Mouse (Mus musculus) intestine, postnatal 0 days (tissue): ENCODE measurements around the gene Ube2z. TPM values are rescaled to one million over a fixed set of nuclear protein-coding genes. Genes with fewer than 3 reads are reported as not detected.
"Not testable (repeated sequence)": the region's sequence is repeated elsewhere in the genome, so short reads cannot be mapped to it uniquely, and the experiment has no call there.

Experiments
- ATAC-seq: fragments of 200-750 bp; cut with Nextera tagmentation; 2 replicates; pipeline ENCODE4 v1.8.0; 2017; ENCODE audit warnings: mild to moderate bottlenecking, moderate TSS enrichment, moderate library complexity
- H3K27ac ChIP-seq: fragments of 300-500 bp; sonication (generic); 2 replicates; pipeline ENCODE4 v1.5.1; 2014; ENCODE audit warnings: mild to moderate bottlenecking, low read depth, low read length, moderate library complexity
- H3K27me3 ChIP-seq: fragments of 300-500 bp; sonication (generic); replicated peaks from 2 replicates; pipeline ENCODE4 v1.6.1; 2014; ENCODE audit warnings: low read length, mixed read lengths; ENCODE audit not compliant: control insufficient read depth, insufficient read depth
- H3K36me3 ChIP-seq: fragments of 300-500 bp; sonication (generic); 2 replicates; pipeline ENCODE4 v1.6.1; 2014; ENCODE audit warnings: mild to moderate bottlenecking, moderate library complexity; ENCODE audit not compliant: control insufficient read depth, insufficient read depth
- H3K4me1 ChIP-seq: fragments of 300-500 bp; sonication (generic); replicated peaks from 2 replicates; pipeline ENCODE4 v1.6.1; 2014; ENCODE audit warnings: antibody characterized with exemption, low read length, mixed read lengths; ENCODE audit not compliant: control insufficient read depth, insufficient read depth
- H3K4me2 ChIP-seq: fragments of 300-500 bp; sonication (generic); replicated peaks from 2 replicates; pipeline ENCODE4 v1.6.1; 2014; ENCODE audit warnings: low read depth, mild to moderate bottlenecking, moderate library complexity
- H3K4me3 ChIP-seq: fragments of 300-500 bp; sonication (generic); 2 replicates; pipeline ENCODE4 v1.5.1; 2014; ENCODE audit warnings: low read depth, low read length
- H3K9ac ChIP-seq: fragments of 300-500 bp; sonication (generic); 2 replicates; pipeline ENCODE4 v1.6.1; 2014; ENCODE audit warnings: mild to moderate bottlenecking, low read depth, low read length
- H3K9me3 ChIP-seq: fragments of 300-500 bp; sonication (generic); 2 replicates; pipeline ENCODE4 v1.6.1; 2016; ENCODE audit warnings: mixed run types; ENCODE audit not compliant: control insufficient read depth
- CTCF ChIP-seq: sonication (generic); IDR thresholded peaks from 2 replicates; pipeline ENCODE4 v1.5.1; 2016; ENCODE audit warnings: low read depth, mild to moderate bottlenecking, control low read depth, antibody characterized with exemption, moderate library complexity
- WGBS: fragments of 180-500 bp; shearing (Covaris S2); extraction: QIAGEN DNeasy Blood & Tissue Kit; methylation state at CpG from one replicate; pipeline ENCODE4 v1.1.7; 2014; 5-methylcytosine and 5-hydroxymethylcytosine counted together
- polyA plus RNA-seq: library from polyadenylated mRNA; unstranded; fragments of >200 nt; fragmentation: Nextera tagmentation; extraction: Ambion mirVana; gene quantifications from 2 replicates; pipeline ENCODE4 v1.2.1, GENCODE M21; 2015

The Ube2z gene
- polyA plus RNA-seq, result 24.8 and 25.0 TPM in 2 replicates

DNA sequence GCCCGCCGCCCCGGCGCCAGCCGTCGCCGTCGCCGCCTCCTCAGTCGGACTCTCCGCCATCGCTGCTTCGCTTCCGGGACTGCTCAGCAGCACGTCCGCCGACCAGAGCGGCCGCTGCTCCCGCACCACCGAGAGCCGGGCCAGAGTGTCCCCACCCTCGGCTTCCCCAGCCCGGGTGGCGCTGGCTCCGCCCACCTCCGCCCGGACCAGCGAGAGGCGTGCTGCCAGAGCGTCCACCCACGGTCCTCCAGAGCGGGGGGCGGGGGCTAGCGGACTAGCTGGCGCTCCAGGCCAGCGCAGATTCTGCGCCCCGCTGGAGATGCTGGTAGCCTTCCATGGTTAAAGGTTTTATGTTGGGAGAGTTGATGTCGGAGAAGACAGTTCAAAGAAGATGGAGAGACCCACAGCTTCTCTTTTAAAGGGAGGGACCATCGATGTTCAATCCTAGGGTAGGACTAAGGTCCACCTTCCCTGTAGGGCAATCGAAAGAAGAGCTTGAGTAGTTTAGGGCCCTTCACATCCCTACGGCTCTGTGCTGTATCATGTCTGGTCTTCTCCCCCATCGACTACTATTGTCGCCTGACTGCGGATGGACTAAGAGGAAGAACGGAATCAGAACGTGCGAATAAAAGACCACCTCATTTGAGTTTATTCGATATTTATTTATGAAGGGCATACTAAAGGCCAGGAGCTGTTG, at the start of gene Ube2z:
TSS of gene Ube2z (minus strand) at position 174 of the 697 bp plus-strand sequence.
- peak; percentile 42 for TF ChIP-seq CTCF
- peak within 1 kb of the TSS; percentile 70 for H3K4me2 ChIP-seq
- H3K27ac ChIP-seq, result peak within 1 kb of the TSS; percentile 90
- no peaks in the 10 kb centered on the region for H3K27me3 ChIP-seq
- H3K9ac ChIP-seq, result peak within 1 kb of the TSS; percentile 91
- H3K9me3 ChIP-seq, result no peaks in the 10 kb centered on the region
- WGBS, result 3% methylated on average over 49 of the region's 50 CpGs
- H3K4me1 ChIP-seq, result no peaks in the 10 kb centered on the region
- peaks cover 14% of the 10 kb centered on the region for H3K36me3 ChIP-seq
- ATAC-seq, result peak; percentile 98
- H3K4me3 ChIP-seq, result peak within 1 kb of the TSS; percentile 93

GRCm38 (mm10) chr11:96114077-96114476, 48.9 kb upstream of the Ube2z start:
- Histone ChIP-seq H3K9me3 (no peaks in the 10 kb centered on the region), H3K4me1 (no peaks in the 10 kb centered on the region), H3K9ac (no peak overlapping the region), H3K4me2 (no peak overlapping the region), H3K4me3 (no peak overlapping the region), H3K27ac (no peak overlapping the region), H3K36me3 (no peaks in the 10 kb centered on the region), H3K27me3 (no peaks in the 10 kb centered on the region)
- ATAC-seq, result no peak
- 55% methylated on average over 2 of the region's 2 CpGs for WGBS
- TF ChIP-seq CTCF, result no peak

DNA sequence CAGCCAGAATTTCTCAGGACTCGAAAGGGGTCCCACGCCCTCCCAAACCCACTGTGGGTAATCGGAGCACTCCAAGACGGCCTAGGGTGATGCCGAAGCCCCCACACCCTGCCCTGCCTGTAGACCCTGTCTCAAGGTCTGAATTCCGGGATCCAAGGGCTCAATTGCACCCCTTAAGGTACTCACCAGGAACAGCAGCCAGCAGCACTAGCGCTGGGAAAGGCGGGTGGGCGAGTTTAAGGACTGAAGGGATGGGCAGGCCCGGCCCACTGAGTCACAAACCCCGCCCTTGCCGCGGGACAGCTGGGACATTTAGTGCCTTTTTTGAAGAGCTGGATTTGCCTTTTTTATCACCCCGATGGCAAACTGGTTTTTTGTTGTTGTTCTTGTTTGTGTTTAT, 46.6 kb upstream of the Ube2z start, which contains the start of gene Calcoco2:
TSS of gene Calcoco2 (minus strand) at position 214 of the 400 bp plus-strand sequence.
- no peak for ATAC-seq
- Histone ChIP-seq H3K27me3 (no peaks in the 10 kb centered on the region), H3K36me3 (no peaks in the 10 kb centered on the region), H3K27ac (no peak within 1 kb of the TSS), H3K9ac (no peak within 1 kb of the TSS), H3K9me3 (no peaks in the 10 kb centered on the region), H3K4me1 (no peaks in the 10 kb centered on the region), H3K4me2 (no peak within 1 kb of the TSS), H3K4me3 (no peak within 1 kb of the TSS)
- 48% methylated on average over 14 of the region's 14 CpGs for WGBS
- no peak for TF ChIP-seq CTCF

DNA sequence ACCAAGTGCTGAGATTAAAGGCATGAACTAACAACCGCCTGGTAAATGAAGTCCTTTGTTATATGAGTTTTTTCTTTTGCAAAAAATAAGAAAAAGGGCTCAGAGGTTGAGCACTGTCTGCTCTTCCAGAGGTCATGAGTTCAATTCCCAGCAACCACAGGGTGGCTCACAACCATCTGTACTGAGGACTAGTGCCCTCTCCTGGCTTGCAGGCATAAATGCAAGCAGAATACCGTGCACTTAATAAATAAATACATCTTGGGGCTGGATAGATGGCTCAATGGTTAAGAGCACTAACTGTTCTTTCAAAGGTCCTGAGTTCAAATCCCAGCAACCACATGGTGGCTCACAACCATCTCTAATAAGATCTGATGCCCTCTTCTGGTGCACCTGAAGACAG, 45.8 kb upstream of the Ube2z start:
- not testable (repeated sequence) for H3K4me1 ChIP-seq, ATAC-seq, H3K4me3 ChIP-seq, H3K27ac ChIP-seq, H3K9me3 ChIP-seq, H3K9ac ChIP-seq, H3K4me2 ChIP-seq, H3K36me3 ChIP-seq, H3K27me3 ChIP-seq
- 66% methylated on average over 2 of the region's 2 CpGs for WGBS
- TF ChIP-seq CTCF, result peak; percentile 43

DNA sequence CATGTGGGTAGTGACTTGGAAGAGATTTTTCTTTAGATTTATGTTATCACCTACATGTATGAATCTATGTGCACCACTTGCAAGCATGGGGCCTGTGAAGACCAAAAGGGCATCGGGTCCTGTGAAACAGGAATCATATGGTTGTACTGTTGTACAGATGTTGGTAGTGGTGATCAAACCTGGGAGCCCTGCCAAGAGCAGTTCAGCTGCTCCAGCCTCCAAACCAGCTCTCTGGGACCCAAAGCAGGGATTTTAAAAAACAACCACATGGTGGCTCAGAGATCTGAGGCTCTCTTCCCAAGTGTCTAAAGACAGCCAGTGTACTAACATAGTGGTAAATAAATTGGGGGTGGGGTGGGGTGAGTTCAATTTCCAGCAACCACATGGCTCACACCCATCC, 43.2 kb upstream of the Ube2z start:
- no peak for TF ChIP-seq CTCF
- H3K36me3 ChIP-seq, result no peaks in the 10 kb centered on the region
- no peak overlapping the region for H3K4me3 ChIP-seq
- ATAC-seq, result no peak
- H3K4me1 ChIP-seq, result no peaks in the 10 kb centered on the region
- H3K4me2 ChIP-seq, result no peak overlapping the region
- WGBS, result 66% methylated on average over 1 of the region's 1 CpGs
- no peaks in the 10 kb centered on the region for H3K9me3 ChIP-seq
- no peak overlapping the region for H3K9ac ChIP-seq
- no peaks in the 10 kb centered on the region for H3K27me3 ChIP-seq
- no peak overlapping the region for H3K27ac ChIP-seq

DNA sequence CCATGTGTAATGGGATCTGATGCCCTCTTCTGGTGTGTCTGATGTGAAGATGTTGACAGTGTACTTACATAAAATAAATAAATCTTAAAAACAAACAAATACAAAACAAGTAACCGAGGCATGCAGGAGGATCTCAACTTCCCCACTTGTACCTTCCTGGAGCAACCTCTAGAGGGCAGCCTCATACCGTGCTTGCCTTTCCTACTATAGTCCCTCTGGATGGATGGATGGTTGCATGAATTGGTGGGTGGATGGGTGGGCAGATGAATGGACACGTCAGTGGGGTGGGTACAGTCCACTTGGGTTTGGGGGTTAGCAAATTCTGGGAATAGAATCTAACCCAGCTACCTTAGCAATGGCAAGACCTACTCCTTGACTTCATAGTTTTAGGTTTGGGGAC, 28.2 kb upstream of the Ube2z start:
- Histone ChIP-seq H3K4me3 (no peak overlapping the region), H3K9ac (no peak overlapping the region), H3K9me3 (no peaks in the 10 kb centered on the region), H3K4me2 (no peak overlapping the region), H3K27ac (no peak overlapping the region), H3K27me3 (no peaks in the 10 kb centered on the region), H3K36me3 (no peaks in the 10 kb centered on the region), H3K4me1 (no peaks in the 10 kb centered on the region)
- WGBS, result 7% methylated on average over 3 of the region's 3 CpGs
- ATAC-seq, result 0 out of 2 replicates have a peak, but pooled peaks have one; percentile 32
- peak; percentile 98 for TF ChIP-seq CTCF
